In genomic region chr5:140546332-140546731, GRCm38 (mm10) we compare ENCODE assay signal across 27 mouse cellular contexts. TPM values are rescaled to one million over a fixed set of nuclear protein-coding genes. Genes with fewer than 3 reads are reported as not detected.
DNase-seq lines count a peak whose midpoint lies in the region; ATAC-seq and TF ChIP-seq lines count a peak whose summit lies in the region.
"Had no signal": no experiment of that assay in that cellular context is flagged by ENCODE, and none has a peak within 500 bp of the region (broad histone marks: within the 10 kb centered on the region; RNA-seq: fewer than 3 reads in every experiment).

No protein-coding gene starts in this region.

- no peak for TF ChIP-seq EP300 in heart, adult 2 months (IDR thresholded peaks at IDR 0.05; ENCODE audit: insufficient read depth, low read depth, low read length)
- no peak for TF ChIP-seq EP300 in liver, postnatal 0 days (IDR thresholded peaks at IDR 0.05; ENCODE audit: low read depth)

- no peak overlapping the region for H3K4me3 ChIP-seq in heart, adult 2 months
- no peak overlapping the region for H3K4me3 ChIP-seq in liver, postnatal 0 days (ENCODE audit: low read depth, low read length)
- H3K4me3 ChIP-seq in liver, embryonic 12.5 days: no peak overlapping the region
- no peak overlapping the region for H3K4me3 ChIP-seq in E14TG2a.4 (replicated peaks; ENCODE audit: low read length)
- H3K4me3 ChIP-seq: embryonic facial prominence, embryonic 15.5 days; forebrain, embryonic 10.5 days; limb, embryonic 10.5 days; liver, embryonic 13.5 days; midbrain, embryonic 12.5 days had no signal

- H3K79me2 ChIP-seq in heart, adult 2 months (replicated peaks; ENCODE audit: control insufficient read depth, insufficient read depth, low read length): no peaks in the 10 kb centered on the region

- intact Hi-C loops in heart, adult 2 months (cut with DNase I): no loop called here
- intact Hi-C loops in heart, postnatal 10 days (cut with DNase I): no loop called here

- no peak for ATAC-seq in liver, postnatal 0 days
- no peak for ATAC-seq in liver, embryonic 12.5 days
- ATAC-seq: activated CD4-positive, CD25-positive, alpha-beta regulatory T cell, adult 4 months had no signal

- no peak overlapping the region for H3K4me2 ChIP-seq in liver, postnatal 0 days (ENCODE audit: low read depth, low read length)
- H3K4me2 ChIP-seq in liver, embryonic 12.5 days: no peak overlapping the region
- H3K4me2 ChIP-seq: embryonic facial prominence, embryonic 15.5 days; heart, embryonic 11.5 days; hindbrain, embryonic 14.5 days; liver, embryonic 13.5 days; midbrain, embryonic 12.5 days had no signal

- no peaks in the 10 kb centered on the region for H3K36me3 ChIP-seq in heart, adult 2 months (ENCODE audit: control insufficient read depth, insufficient read depth, low read length)
- H3K36me3 ChIP-seq in liver, postnatal 0 days (replicated peaks; ENCODE audit: insufficient read depth, low read length): no peaks in the 10 kb centered on the region
- no peaks in the 10 kb centered on the region for H3K36me3 ChIP-seq in liver, embryonic 12.5 days
- no peaks in the 10 kb centered on the region for H3K36me3 ChIP-seq in E14TG2a.4 (ENCODE audit: insufficient read depth, low read length)
- H3K36me3 ChIP-seq: embryonic facial prominence, embryonic 15.5 days; forebrain, embryonic 10.5 days; limb, embryonic 10.5 days; liver, embryonic 13.5 days had no signal

- H3K4me1 ChIP-seq in heart, adult 2 months (ENCODE audit: control insufficient read depth, insufficient read depth, low read length): peaks cover 3% of the 10 kb centered on the region
- no peaks in the 10 kb centered on the region for H3K4me1 ChIP-seq in liver, postnatal 0 days (ENCODE audit: insufficient read depth)
- no peaks in the 10 kb centered on the region for H3K4me1 ChIP-seq in liver, embryonic 12.5 days
- H3K4me1 ChIP-seq in E14TG2a.4 (replicated peaks; ENCODE audit: low read depth, low read length): peaks cover 24% of the 10 kb centered on the region
- H3K4me1 ChIP-seq: limb, embryonic 10.5 days had no signal

- no peak for TF ChIP-seq POLR2A in heart, adult 2 months (IDR thresholded peaks at IDR 0.05; ENCODE audit: insufficient read depth, low read depth, low read length)

- no peak overlapping the region for H3K27ac ChIP-seq in heart, adult 2 months
- H3K27ac ChIP-seq in liver, postnatal 0 days (ENCODE audit: low read depth): no peak overlapping the region
- no peak overlapping the region for H3K27ac ChIP-seq in liver, embryonic 12.5 days
- H3K27ac ChIP-seq: embryonic facial prominence, embryonic 15.5 days; hindbrain, embryonic 14.5 days; limb, embryonic 10.5 days; liver, embryonic 13.5 days; macrophage; midbrain, embryonic 12.5 days had no signal

- DNase-seq in heart, adult 2 months: no peak
- no peak for DNase-seq in heart, postnatal 10 days
- no peak for DNase-seq in liver, postnatal 0 days
- peak; percentile 53 for DNase-seq in R1 (ENCODE audit: low read depth, low spot score)
- DNase-seq in urinary bladder, postnatal 10 days (ENCODE audit: low spot score): no peak
- no peak for DNase-seq in left cerebral cortex, adult 8-10 months (ENCODE audit: low spot score in 2 of 2)
- DNase-seq: adrenal gland, postnatal 25 days; cerebellum, postnatal 10 days; embryo, embryonic 11 days; kidney, adult 18-20 months; kidney, postnatal 4 days; liver, embryonic 13.5 days; retina, postnatal 1 day had no signal

- H3K9ac ChIP-seq in heart, adult 2 months (ENCODE audit: low read depth, low read length): no peak overlapping the region
- H3K9ac ChIP-seq in liver, postnatal 0 days (replicated peaks): no peak overlapping the region
- no peak overlapping the region for H3K9ac ChIP-seq in liver, embryonic 12.5 days
- H3K9ac ChIP-seq: embryonic facial prominence, embryonic 15.5 days; hindbrain, embryonic 14.5 days; liver, embryonic 13.5 days; midbrain, embryonic 12.5 days had no signal

- TF ChIP-seq CTCF in heart, adult 2 months (IDR thresholded peaks at IDR 0.05): peak; percentile 30; the same call in 1 of the 2 replicates
- peak; percentile 48 for TF ChIP-seq CTCF in liver, postnatal 0 days (IDR thresholded peaks at IDR 0.05; ENCODE audit: low read depth)
- TF ChIP-seq CTCF in E14TG2a.4 (conservative IDR thresholded peaks at IDR 0.05; ENCODE audit: low read length): peak; percentile 44

- WGBS in heart, adult 2 months: 85% methylated on average over 19 of the region's 19 CpGs
- WGBS in liver, postnatal 0 days (ENCODE audit: insufficient replicate concordance): 89% methylated on average over 19 of the region's 19 CpGs
- WGBS in liver, embryonic 12.5 days (ENCODE audit: insufficient replicate concordance): 69% methylated on average over 19 of the region's 19 CpGs

- no peaks in the 10 kb centered on the region for H3K9me3 ChIP-seq in liver, postnatal 0 days (ENCODE audit: low read length)
- no peaks in the 10 kb centered on the region for H3K9me3 ChIP-seq in liver, embryonic 12.5 days (replicated peaks)
- no peaks in the 10 kb centered on the region for H3K9me3 ChIP-seq in E14TG2a.4 (ENCODE audit: low read length)
- H3K9me3 ChIP-seq: embryonic facial prominence, embryonic 15.5 days; limb, embryonic 10.5 days; liver, embryonic 13.5 days; midbrain, embryonic 12.5 days had no signal

- H3K27me3 ChIP-seq in heart, adult 2 months (ENCODE audit: control insufficient read depth, insufficient read depth, low read length): no peaks in the 10 kb centered on the region
- no peaks in the 10 kb centered on the region for H3K27me3 ChIP-seq in liver, postnatal 0 days (ENCODE audit: insufficient read depth, low read length)
- H3K27me3 ChIP-seq in liver, embryonic 12.5 days (replicated peaks): peaks cover 10% of the 10 kb centered on the region
- H3K27me3 ChIP-seq in E14TG2a.4 (ENCODE audit: insufficient read depth, low read length): peaks cover 15% of the 10 kb centered on the region; the same call in 1 of the 2 replicates
- H3K27me3 ChIP-seq: embryonic facial prominence, embryonic 15.5 days had no signal

RNA-seq across cellular contexts. Expression of gene Grifin, which starts 18.5 kb away (rescaled TPM):
- not detected for total RNA-seq in heart, adult 2 months (2021)
- polyA plus RNA-seq in heart, adult 2 months (2012; rRNA removed): not detected in 2 replicates
- not detected for total RNA-seq in heart, postnatal 10 days (2021)
- polyA plus RNA-seq in liver, postnatal 0 days (2015; fragmentation: Nextera tagmentation; extraction: Ambion mirVana): not detected in 2 replicates
- 6.3 and 7.8 TPM in 2 replicates for polyA plus RNA-seq in liver, embryonic 12.5 days (2016; fragmentation: Nextera tagmentation; extraction: Ambion mirVana)
- total RNA-seq in left cerebral cortex, adult 8-10 months (2022): 1 to 10 TPM in 1 of 4 experiments, under 1 TPM in 2, not detected in 1; 0.80 to 1.3 (median 0.93) TPM
- total RNA-seq: adrenal gland, postnatal 25 days; gastrocnemius, postnatal 4 days; heart, postnatal 25 days; layer of hippocampus, postnatal 25 days had no signal
- polyA plus RNA-seq: embryonic facial prominence, embryonic 15.5 days; forebrain, embryonic 10.5 days; hindbrain, embryonic 14.5 days; limb, embryonic 10.5 days; macrophage; midbrain, embryonic 12.5 days; small intestine, adult 2 months had no signal

RNA-seq across cellular contexts. Expression of gene Chst12, which starts 41.0 kb away (rescaled TPM):
- 1 to 10 TPM; 4.5 to 4.8 TPM for total RNA-seq in heart, adult 2 months (2021)
- 8.3 and 11.2 TPM in 2 replicates for polyA plus RNA-seq in heart, adult 2 months (2012; rRNA removed)
- total RNA-seq in heart, postnatal 10 days (2021): 1 to 10 TPM; 7.5 to 8.2 TPM
- polyA plus RNA-seq in liver, postnatal 0 days (2015; fragmentation: Nextera tagmentation; extraction: Ambion mirVana): 8.6 and 9.1 TPM in 2 replicates
- polyA plus RNA-seq in liver, embryonic 12.5 days (2016; fragmentation: Nextera tagmentation; extraction: Ambion mirVana): 12.4 TPM in 2 replicates
- 10 to 100 TPM; 17.4 to 20.2 (median 18.7) TPM for total RNA-seq in left cerebral cortex, adult 8-10 months (2022)
